Mouse (Mus musculus) left cerebral cortex, postnatal 10 days (tissue): ENCODE data around the gene Adm2. TPM values are rescaled to one million over a fixed set of nuclear protein-coding genes. Genes with fewer than 3 reads are reported as not detected.
A peak's percentile ranks its signal among the peaks of the same experiment; 100 is the strongest.

Source experiments
- DNase-seq, 2 experiments: peaks; one replicate each; pipeline ENCODE4 v3.0.0; 2021 to 2022; ENCODE audit warnings: low spot score in 2 of 2, mixed read lengths in 1 of 2; ENCODE audit errors: extremely low spot score in 1 of 2
- intact Hi-C: fragments of 180-260 bp; cut with DNase I; formaldehyde crosslinking; loops from one replicate; pipeline ENCODE4 v1.15.1; 2025
- microRNA-seq: library from miRNA; unstranded; fragments of <30 nt; microRNA quantifications from one replicate; pipeline ENCODE4 v1.2.0, GENCODE M21; 2022
- total RNA-seq, 2 experiments: library from RNA; stranded (reverse); gene quantifications; 2 replicates each; pipeline ENCODE4 v1.2.3; 2021

Gene Adm2
- total RNA-seq, 2 experiments from 2014 or later, result not detected

- DNase-seq, result no peak
- intact Hi-C loops, result no loop called here
Observed at GRCm38 (mm10) chr15:89351302-89351701, 28.8 kb downstream of the Adm2 start.

GRCm38 (mm10) chr15:89352054-89352453 lies 29.5 kb downstream of the Adm2 start:
- intact Hi-C loops, result no loop called here

GRCm38 (mm10) chr15:89352795-89353194 lies 30.3 kb downstream of the Adm2 start:
- intact Hi-C loops, result no loop called here
- DNase-seq, result no peak

More at GRCm38 (mm10) chr15:89352054-89352453, 29.5 kb downstream of the Adm2 start:
- DNase-seq, result no peak

- intact Hi-C loops, result no loop called here
- no peak for DNase-seq
Observed at GRCm38 (mm10) chr15:89353837-89354236, 31.3 kb downstream of the Adm2 start.

GRCm38 (mm10) chr15:89354455-89354854 lies 31.9 kb downstream of the Adm2 start:
- no peak for DNase-seq
- intact Hi-C loops, result no loop called here

- intact Hi-C loops, result no loop called here
- peak; percentile 92 to 96 for DNase-seq
Observed at GRCm38 (mm10) chr15:89355241-89356187, 33.0 kb downstream of the Adm2 start, which contains the start of the genes Lmf2 and Ncaph2. Gene Lmf2 (minus strand): TSS chr15:89355659. Gene Ncaph2 (plus strand): TSS chr15:89355719.

- peak; percentile 79 to 93 for DNase-seq
- intact Hi-C loops, result no loop called here
Observed at GRCm38 (mm10) chr15:89356372-89356771, 33.9 kb downstream of the Adm2 start.

- intact Hi-C loops, result no loop called here
Observed at GRCm38 (mm10) chr15:89358784-89359183, 36.3 kb downstream of the Adm2 start.

GRCm38 (mm10) chr15:89363051-89363450 lies 40.5 kb downstream of the Adm2 start:
- DNase-seq, result no peak

More at GRCm38 (mm10) chr15:89358784-89359183, 36.3 kb downstream of the Adm2 start:
- DNase-seq, result no peak

GRCm38 (mm10) chr15:89365141-89365551 lies 42.6 kb downstream of the Adm2 start:
- no peak for DNase-seq
- intact Hi-C loops, result no loop called here

More at GRCm38 (mm10) chr15:89363051-89363450, 40.5 kb downstream of the Adm2 start:
- intact Hi-C loops, result no loop called here

GRCm38 (mm10) chr15:89372068-89372467 lies 49.5 kb downstream of the Adm2 start:
- DNase-seq, result no peak
- intact Hi-C loops, result no loop called here

- intact Hi-C loops, result no loop called here
- DNase-seq, result no peak
Observed at GRCm38 (mm10) chr15:89372536-89372935, 50.0 kb downstream of the Adm2 start.

GRCm38 (mm10) chr15:89373027-89373761 lies 50.7 kb downstream of the Adm2 start:
- DNase-seq, result peak; percentile 77 to 91
- intact Hi-C loops, result no loop called here

- intact Hi-C loops, result no loop called here
- peak; percentile 92 to 96 for DNase-seq
Observed at GRCm38 (mm10) chr15:89373762-89374248, 51.3 kb downstream of the Adm2 start, which contains the start of gene Sco2. Gene Sco2 (minus strand): TSS chr15:89373846.

Small RNAs within 50 kb of the gene (microRNA-seq; reads per million reads assigned to microRNA genes)
- gene Mir6959, result 5.7 reads per million, percentile 20 among the genes with 10 or more reads in this experiment

Other genes starting within 250 kb of the Adm2 start
- gene Trabd, start 247.6 kb upstream of the Adm2 start, total RNA-seq, result 10 to 100 TPM; 17.5 TPM
- 10 to 100 TPM; 19.1 to 20.6 TPM for gene Selenoo, start 233.6 kb upstream of the Adm2 start, total RNA-seq
- 10 to 100 TPM; 26.3 to 30.3 TPM for gene Tubgcp6, start 199.6 kb upstream of the Adm2 start, total RNA-seq
- gene Hdac10, start 194.0 kb upstream of the Adm2 start, total RNA-seq, result 10 to 100 TPM; 18.1 to 19.3 TPM
- gene Mapk12, start 182.0 kb upstream of the Adm2 start, total RNA-seq, result 1 to 10 TPM; 5.0 to 5.3 TPM
- 10 to 100 TPM; 24.7 to 28.2 TPM for gene Mapk11, start 173.1 kb upstream of the Adm2 start, total RNA-seq
- 10 to 100 TPM; 49.0 to 52.3 TPM for gene Plxnb2, start 141.9 kb upstream of the Adm2 start, total RNA-seq
- 10 to 100 TPM; 41.4 to 41.8 TPM for gene Dennd6b, start 126.2 kb upstream of the Adm2 start, total RNA-seq
- 100 to 1,000 TPM; 154 to 159 TPM for gene Ppp6r2, start 111.2 kb upstream of the Adm2 start, total RNA-seq
- gene Sbf1, start 7.4 kb upstream of the Adm2 start, total RNA-seq, result 100 to 1,000 TPM; 180 to 205 TPM
- not detected for gene Miox, start 11.7 kb downstream of the Adm2 start, total RNA-seq
- gene Lmf2, start 32.9 kb downstream of the Adm2 start, total RNA-seq, result 10 to 100 TPM; 17.2 to 23.0 TPM
- 10 to 100 TPM; 88.3 to 93.1 TPM for gene Ncaph2, start 33.0 kb downstream of the Adm2 start, total RNA-seq
- gene Sco2, start 51.1 kb downstream of the Adm2 start, total RNA-seq, result 10 to 100 TPM; 28.6 to 30.5 TPM
- gene Tymp, start 54.3 kb downstream of the Adm2 start, total RNA-seq, result 1 to 10 TPM; 1.2 to 1.6 TPM
- 1 to 10 TPM in 1 of 2 experiments, under 1 TPM in 1; 0.77 to 1.1 TPM for gene Odf3b, start 56.6 kb downstream of the Adm2 start, total RNA-seq
- not detected for gene Klhdc7b, start 62.2 kb downstream of the Adm2 start, total RNA-seq
- gene Syce3, start 87.8 kb downstream of the Adm2 start, total RNA-seq, result not detected
- 1 to 10 TPM; 2.4 to 2.5 TPM for gene Cpt1b, start 103.1 kb downstream of the Adm2 start, total RNA-seq
- gene C730034F03Rik, start 106.9 kb downstream of the Adm2 start, total RNA-seq, result 1 to 10 TPM; 1.6 to 2.6 TPM
- gene Gm44502, start 107.0 kb downstream of the Adm2 start, total RNA-seq, result not detected
- gene Chkb, start 107.2 kb downstream of the Adm2 start, total RNA-seq, result 10 to 100 TPM; 54.3 to 55.5 TPM
- gene Mapk8ip2, start 131.2 kb downstream of the Adm2 start, total RNA-seq, result 100 to 1,000 TPM; 189 to 195 TPM
- gene Arsa, start 154.7 kb downstream of the Adm2 start, total RNA-seq, result 10 to 100 TPM; 33.1 to 33.4 TPM
- gene Shank3, start 176.9 kb downstream of the Adm2 start, total RNA-seq, result 100 to 1,000 TPM; 196 to 197 TPM
- 1 to 10 TPM; 2.0 to 3.0 TPM for gene Acr, start 245.6 kb downstream of the Adm2 start, total RNA-seq